Mouse (Mus musculus) cerebellum, adult 11-12 months (tissue): Measurements from ENCODE around the gene Panx1.

Source experiments
- DNase-seq: peaks from one replicate; pipeline ENCODE4 v3.0.0; 2022

Gene Panx1

GRCm38 (mm10) chr9:15045084-15045669, at the start of gene Panx1:
Gene Panx1, minus strand, starts transcription at chr9:15045478.
- no peak for DNase-seq

- no peak for DNase-seq
Observed at GRCm38 (mm10) chr9:15068686-15069295, 23.5 kb upstream of the Panx1 start.

GRCm38 (mm10) chr9:15067995-15068685, 22.9 kb upstream of the Panx1 start:
- no peak for DNase-seq

GRCm38 (mm10) chr9:15064176-15064575, 18.9 kb upstream of the Panx1 start:
- DNase-seq, result no peak

GRCm38 (mm10) chr9:15060847-15061246, 15.6 kb upstream of the Panx1 start:
- no peak for DNase-seq

- no peak for DNase-seq
Observed at GRCm38 (mm10) chr9:15060026-15060425, 14.7 kb upstream of the Panx1 start.

GRCm38 (mm10) chr9:15045740-15046139, 462 bp upstream of the Panx1 start:
- no peak for DNase-seq

GRCm38 (mm10) chr9:15044391-15045083, 741 bp downstream of the Panx1 start:
- DNase-seq, result no peak

GRCm38 (mm10) chr9:15041556-15041955, 3.7 kb downstream of the Panx1 start:
- DNase-seq, result no peak

GRCm38 (mm10) chr9:15039848-15040247, 5.4 kb downstream of the Panx1 start:
- no peak for DNase-seq

GRCm38 (mm10) chr9:15037704-15038103, 7.6 kb downstream of the Panx1 start:
- no peak for DNase-seq

- DNase-seq, result no peak
Observed at GRCm38 (mm10) chr9:15037237-15037636, 8.0 kb downstream of the Panx1 start.

GRCm38 (mm10) chr9:15036807-15037206, 8.5 kb downstream of the Panx1 start:
- DNase-seq, result no peak

- no peak for DNase-seq
Observed at GRCm38 (mm10) chr9:15036405-15036804, 8.9 kb downstream of the Panx1 start.

- no peak for DNase-seq
Observed at GRCm38 (mm10) chr9:15035979-15036378, 9.3 kb downstream of the Panx1 start.

- no peak for DNase-seq
Observed at GRCm38 (mm10) chr9:15034546-15035273, 10.6 kb downstream of the Panx1 start.

- DNase-seq, result no peak
Observed at GRCm38 (mm10) chr9:15033568-15034160, 11.6 kb downstream of the Panx1 start.

GRCm38 (mm10) chr9:15032797-15033196, 12.5 kb downstream of the Panx1 start:
- no peak for DNase-seq

GRCm38 (mm10) chr9:15030771-15031170, 14.5 kb downstream of the Panx1 start:
- no peak for DNase-seq

- DNase-seq, result no peak
Observed at GRCm38 (mm10) chr9:15029025-15029727, 16.1 kb downstream of the Panx1 start.

- no peak for DNase-seq
Observed at GRCm38 (mm10) chr9:15027725-15028124, 17.6 kb downstream of the Panx1 start.

GRCm38 (mm10) chr9:15023049-15023448, 22.2 kb downstream of the Panx1 start:
- no peak for DNase-seq
